In the genomic region with DNA sequence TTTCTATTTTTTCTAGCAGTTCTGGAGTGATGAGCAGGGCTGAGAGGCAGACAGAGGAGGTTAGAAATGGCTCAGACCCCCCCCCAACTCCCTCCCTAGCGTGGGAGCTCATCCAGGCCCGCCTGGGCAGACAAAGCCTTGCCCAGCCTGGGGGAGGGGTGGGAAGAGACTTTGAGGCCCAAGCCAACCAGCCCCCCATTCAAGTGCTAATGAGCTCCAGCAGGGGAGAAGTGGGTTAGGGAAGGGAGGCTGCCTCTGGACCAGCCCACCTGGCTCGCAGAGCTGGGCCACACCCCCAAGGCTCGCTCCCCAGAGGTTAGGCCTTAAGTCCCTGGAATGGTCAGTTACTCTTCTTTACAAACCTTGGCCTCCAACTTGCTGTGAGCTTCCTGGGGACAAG, we compare ENCODE assay signal across 8 mouse cellular contexts. TPM values are rescaled to one million over a fixed set of nuclear protein-coding genes. Genes with fewer than 3 reads are reported as not detected.
A peak's percentile ranks its signal among the peaks of the same experiment; 100 is the strongest.
DNase-seq lines count a peak whose midpoint lies in the region; ATAC-seq and TF ChIP-seq lines count a peak whose summit lies in the region.

No protein-coding gene starts in this region.

- no peak for TF ChIP-seq POLR2A in CH12.LX (IDR thresholded peaks at IDR 0.05; ENCODE audit: low read depth, low read length)

- no peak for TF ChIP-seq EP300 in CH12.LX (IDR thresholded peaks at IDR 0.05; ENCODE audit: low read length)

- dilution Hi-C loops in CH12.LX (cut with MboI; ENCODE audit: extremely low pct_ligation_motif_present, extremely low pct_unique_long_range_greater_than_20kb, low sequenced_read_pairs): no loop called here

- WGBS in heart, embryonic 11.5 days (ENCODE audit: insufficient replicate concordance): 25% methylated on average over 4 of the region's 4 CpGs
- 5% methylated on average over 4 of the region's 4 CpGs for WGBS in hindbrain, postnatal 0 days
- 0% methylated on average over 4 of the region's 4 CpGs for WGBS in midbrain, embryonic 13.5 days

- DNase-seq in heart, postnatal 36 days: no peak
- no peak for DNase-seq in CH12.LX (ENCODE audit: extremely low read depth)
- peak; percentile 82 for DNase-seq in embryo, embryonic 9.5 days (ENCODE audit: extremely low spot score)
- DNase-seq in hindbrain, postnatal 0 days (ENCODE audit: low spot score): peak; percentile 85
- DNase-seq in adrenal gland, adult 8-10 months: no peak
- DNase-seq in adrenal gland, postnatal 25 days: no peak

- H3K4me2 ChIP-seq in heart, embryonic 11.5 days: peak overlapping the region; percentile 42
- H3K4me2 ChIP-seq in CH12.LX (ENCODE audit: insufficient read depth, low read depth, poor library complexity, severe bottlenecking): no peak overlapping the region
- H3K4me2 ChIP-seq in hindbrain, postnatal 0 days (ENCODE audit: low read depth, low read length): peak overlapping the region; percentile 39; the same call in 1 of the 2 replicates
- peak overlapping the region; percentile 90 for H3K4me2 ChIP-seq in midbrain, embryonic 13.5 days (replicated peaks)

- peaks cover 72% of the 10 kb centered on the region for H3K4me1 ChIP-seq in heart, embryonic 11.5 days (ENCODE audit: control insufficient read depth, insufficient read depth, low read length)
- H3K4me1 ChIP-seq in CH12.LX (ENCODE audit: control insufficient read depth in 1 of 2, insufficient read depth in 2 of 2): peaks cover 26 to 69% of the 10 kb centered on the region in 2 experiments
- H3K4me1 ChIP-seq in hindbrain, postnatal 0 days (ENCODE audit: insufficient read depth, low read length): peaks cover 65% of the 10 kb centered on the region
- peaks cover 87% of the 10 kb centered on the region for H3K4me1 ChIP-seq in midbrain, embryonic 13.5 days (replicated peaks)

- in situ Hi-C loops in CH12.LX (cut with MboI; ENCODE audit: low pct_ligation_motif_present, low pct_unique_long_range_greater_than_20kb, low sequenced_read_pairs): no loop called here

- no peaks in the 10 kb centered on the region; the same call in 1 of the 2 replicates for H3K36me3 ChIP-seq in heart, embryonic 11.5 days (ENCODE audit: control insufficient read depth, insufficient read depth, low read length)
- H3K36me3 ChIP-seq in CH12.LX (replicated peaks in 1 of 2; ENCODE audit: control insufficient read depth in 1 of 2, insufficient read depth in 1 of 2, low read length in 1 of 2): peaks cover 17 to 52% of the 10 kb centered on the region in 2 experiments
- no peaks in the 10 kb centered on the region for H3K36me3 ChIP-seq in hindbrain, postnatal 0 days (ENCODE audit: insufficient read depth, low read length)
- H3K36me3 ChIP-seq in midbrain, embryonic 13.5 days: 0 out of 2 replicates have a peak, but pooled peaks cover under 1% of the 10 kb centered on the region

- H3K9me3 ChIP-seq in heart, embryonic 11.5 days (replicated peaks; ENCODE audit: control insufficient read depth, low read length): no peaks in the 10 kb centered on the region
- no peaks in the 10 kb centered on the region for H3K9me3 ChIP-seq in CH12.LX (replicated peaks; ENCODE audit: low read length)
- H3K9me3 ChIP-seq in hindbrain, postnatal 0 days (ENCODE audit: low read length): no peaks in the 10 kb centered on the region
- no peaks in the 10 kb centered on the region for H3K9me3 ChIP-seq in midbrain, embryonic 13.5 days

- H3K27ac ChIP-seq in heart, embryonic 11.5 days (ENCODE audit: low read depth, low read length): peak overlapping the region; percentile 82
- no peak overlapping the region; the same call in 1 of the 2 replicates for H3K27ac ChIP-seq in CH12.LX (ENCODE audit: insufficient read depth, low read depth)
- peak overlapping the region; percentile 93 for H3K27ac ChIP-seq in hindbrain, postnatal 0 days
- peak overlapping the region; percentile 98 for H3K27ac ChIP-seq in midbrain, embryonic 13.5 days

- no peak for ATAC-seq in heart, embryonic 11.5 days (replicated peaks; ENCODE audit: insufficient number of reproducible peaks, low FRiP score, low TSS enrichment)
- peak; percentile 50; the same call in 1 of the 2 replicates for ATAC-seq in hindbrain, postnatal 0 days
- ATAC-seq in midbrain, embryonic 13.5 days: peak; percentile 41

- peak overlapping the region; percentile 58 for H3K9ac ChIP-seq in heart, embryonic 11.5 days (ENCODE audit: low read depth, low read length)
- peak overlapping the region; percentile 39; the same call in 1 of the 2 replicates for H3K9ac ChIP-seq in CH12.LX (ENCODE audit: insufficient read depth, low read depth)
- peak overlapping the region; percentile 28; the same call in 1 of the 2 replicates for H3K9ac ChIP-seq in hindbrain, postnatal 0 days (replicated peaks; ENCODE audit: low read length)
- peak overlapping the region; percentile 71 for H3K9ac ChIP-seq in midbrain, embryonic 13.5 days (replicated peaks)

- no peak for TF ChIP-seq CTCF in CH12.LX (conservative IDR thresholded peaks at IDR 0.05 in 1 of 2, IDR thresholded peaks at IDR 0.05 in 1 of 2; ENCODE audit: low read depth in 2 of 2, low read length in 2 of 2)
- TF ChIP-seq CTCF in hindbrain, postnatal 0 days (IDR thresholded peaks at IDR 0.05; ENCODE audit: low read depth): no peak

- intact Hi-C loops in heart, postnatal 36 days (cut with DNase I): loop anchor here (5.0 kb wide), 1 partner anchor 63 kb away; a partner anchor contains a TSS

- TF ChIP-seq RAD21 in CH12.LX (IDR thresholded peaks at IDR 0.05; ENCODE audit: low read depth, low read length): no peak

- peaks cover 81% of the 10 kb centered on the region for H3K79me2 ChIP-seq in CH12.LX (replicated peaks; ENCODE audit: control insufficient read depth, extremely low read depth, insufficient read depth, poor library complexity, severe bottlenecking)

- no peaks in the 10 kb centered on the region for H3K27me3 ChIP-seq in heart, embryonic 11.5 days (ENCODE audit: control insufficient read depth, insufficient read depth, low read length)
- H3K27me3 ChIP-seq in CH12.LX (replicated peaks): no peaks in the 10 kb centered on the region
- no peaks in the 10 kb centered on the region for H3K27me3 ChIP-seq in hindbrain, postnatal 0 days (ENCODE audit: insufficient read depth, low read length)
- H3K27me3 ChIP-seq in midbrain, embryonic 13.5 days: no peaks in the 10 kb centered on the region

- 0 out of 2 replicates have a peak overlapping the region, but pooled peaks have one; percentile 3 for H3K4me3 ChIP-seq in heart, embryonic 11.5 days (ENCODE audit: low read depth, low read length)
- H3K4me3 ChIP-seq in CH12.LX (replicated peaks in 1 of 3; ENCODE audit: low read depth in 2 of 3, low read length in 2 of 3, poor library complexity in 1 of 3): no peak overlapping the region
- H3K4me3 ChIP-seq in hindbrain, postnatal 0 days (ENCODE audit: low read length): no peak overlapping the region
- H3K4me3 ChIP-seq in midbrain, embryonic 13.5 days (replicated peaks): peak overlapping the region; percentile 25

RNA-seq across cellular contexts. Expression of a gene that starts 4.6 kb away (rescaled TPM):
- polyA plus RNA-seq in heart, embryonic 11.5 days (2014; fragmentation: Nextera tagmentation; extraction: Ambion mirVana): 308 and 316 TPM in 2 replicates
- 100 to 1,000 TPM; 248 to 259 TPM for total RNA-seq in heart, postnatal 36 days (2021)
- total RNA-seq in CH12.LX (2012; rRNA removed): 154 and 160 TPM in 2 replicates
- 86.2 and 98.2 TPM in 2 replicates for total RNA-seq in CH12.LX (2014; rRNA removed)
- 262 and 286 TPM in 2 replicates for polyA plus RNA-seq in CH12.LX (2012; ENCODE audit: insufficient read length, low read depth)
- 334 and 369 TPM in 2 replicates for total RNA-seq in hindbrain, postnatal 0 days (2014; rRNA removed)
- polyA plus RNA-seq in hindbrain, postnatal 0 days (2015; fragmentation: Nextera tagmentation; extraction: Ambion mirVana): 275 and 287 TPM in 2 replicates
- 399 and 416 TPM in 2 replicates for polyA plus RNA-seq in midbrain, embryonic 13.5 days (2015; fragmentation: Nextera tagmentation; extraction: Ambion mirVana)
- total RNA-seq in adrenal gland, adult 8-10 months (2022): 100 to 1,000 TPM; 229 to 382 (median 295) TPM
- 202 and 238 TPM in 2 replicates for total RNA-seq in adrenal gland, postnatal 25 days (2021)

RNA-seq across cellular contexts. Expression of a gene that starts 21.5 kb away (rescaled TPM):
- polyA plus RNA-seq in heart, embryonic 11.5 days (2014; fragmentation: Nextera tagmentation; extraction: Ambion mirVana): 5.1 and 5.3 TPM in 2 replicates
- total RNA-seq in heart, postnatal 36 days (2021): 10 to 100 TPM; 18.5 to 22.0 TPM
- total RNA-seq in CH12.LX (2012; rRNA removed): 7.4 and 11.6 TPM in 2 replicates
- total RNA-seq in CH12.LX (2014; rRNA removed): 8.0 and 8.2 TPM in 2 replicates
- 4.3 and 4.7 TPM in 2 replicates for polyA plus RNA-seq in CH12.LX (2012; ENCODE audit: insufficient read length, low read depth)
- total RNA-seq in hindbrain, postnatal 0 days (2014; rRNA removed): 11.2 and 14.6 TPM in 2 replicates
- 8.3 and 9.0 TPM in 2 replicates for polyA plus RNA-seq in hindbrain, postnatal 0 days (2015; fragmentation: Nextera tagmentation; extraction: Ambion mirVana)
- 2.3 and 2.7 TPM in 2 replicates for polyA plus RNA-seq in midbrain, embryonic 13.5 days (2015; fragmentation: Nextera tagmentation; extraction: Ambion mirVana)
- total RNA-seq in adrenal gland, adult 8-10 months (2022): 1 to 10 TPM; 5.0 to 7.7 (median 6.2) TPM
- 5.1 and 8.4 TPM in 2 replicates for total RNA-seq in adrenal gland, postnatal 25 days (2021)

RNA-seq across cellular contexts. Expression of a gene that starts 38.8 kb away (rescaled TPM):
- polyA plus RNA-seq in heart, embryonic 11.5 days (2014; fragmentation: Nextera tagmentation; extraction: Ambion mirVana): 2.8 and 3.3 TPM in 2 replicates
- 10 to 100 TPM; 66.0 to 80.3 TPM for total RNA-seq in heart, postnatal 36 days (2021)
- total RNA-seq in CH12.LX (2012; rRNA removed) (0.04 TPM in 1 of 2 replicates, not detected in the other), CH12.LX (2014; rRNA removed) (not detected in 2 replicates)
- not detected in 2 replicates for polyA plus RNA-seq in CH12.LX (2012; ENCODE audit: insufficient read length, low read depth)
- 102 and 134 TPM in 2 replicates for total RNA-seq in hindbrain, postnatal 0 days (2014; rRNA removed)
- polyA plus RNA-seq in hindbrain, postnatal 0 days (2015; fragmentation: Nextera tagmentation; extraction: Ambion mirVana): 52.1 and 54.5 TPM in 2 replicates
- 18.7 and 22.0 TPM in 2 replicates for polyA plus RNA-seq in midbrain, embryonic 13.5 days (2015; fragmentation: Nextera tagmentation; extraction: Ambion mirVana)
- total RNA-seq in adrenal gland, adult 8-10 months (2022): 1 to 10 TPM in 1 of 4 experiments, under 1 TPM in 3; 0.31 to 2.2 (median 0.74) TPM
- total RNA-seq in adrenal gland, postnatal 25 days (2021): 0.39 and 8.5 TPM in 2 replicates

RNA-seq across cellular contexts. Expression of a gene that starts 43.1 kb away (rescaled TPM):
- polyA plus RNA-seq in heart, embryonic 11.5 days (2014; fragmentation: Nextera tagmentation; extraction: Ambion mirVana): 57.5 and 59.1 TPM in 2 replicates
- total RNA-seq in heart, postnatal 36 days (2021): 10 to 100 TPM; 48.4 to 51.2 TPM
- total RNA-seq in CH12.LX (2012; rRNA removed): 91.3 and 101 TPM in 2 replicates
- total RNA-seq in CH12.LX (2014; rRNA removed): 57.7 and 62.8 TPM in 2 replicates
- polyA plus RNA-seq in CH12.LX (2012; ENCODE audit: insufficient read length, low read depth): 127 and 143 TPM in 2 replicates
- total RNA-seq in hindbrain, postnatal 0 days (2014; rRNA removed): 7.6 and 10.9 TPM in 2 replicates
- polyA plus RNA-seq in hindbrain, postnatal 0 days (2015; fragmentation: Nextera tagmentation; extraction: Ambion mirVana): 9.0 and 9.3 TPM in 2 replicates
- polyA plus RNA-seq in midbrain, embryonic 13.5 days (2015; fragmentation: Nextera tagmentation; extraction: Ambion mirVana): 13.5 and 14.7 TPM in 2 replicates
- 10 to 100 TPM; 36.7 to 49.1 (median 39.8) TPM for total RNA-seq in adrenal gland, adult 8-10 months (2022)
- 47.0 and 54.5 TPM in 2 replicates for total RNA-seq in adrenal gland, postnatal 25 days (2021)

RNA-seq across cellular contexts. Expression of a gene that starts 48.9 kb away (rescaled TPM):
- polyA plus RNA-seq in heart, embryonic 11.5 days (2014; fragmentation: Nextera tagmentation; extraction: Ambion mirVana): 0.42 and 1.2 TPM in 2 replicates
- total RNA-seq in heart, postnatal 36 days (2021): not detected
- total RNA-seq in CH12.LX (2012; rRNA removed) (not detected in 2 replicates), CH12.LX (2014; rRNA removed) (not detected in 2 replicates)
- 2.0 and 3.0 TPM in 2 replicates for polyA plus RNA-seq in CH12.LX (2012; ENCODE audit: insufficient read length, low read depth)
- total RNA-seq in hindbrain, postnatal 0 days (2014; rRNA removed): 0.52 TPM in 1 of 2 replicates, not detected in the other
- polyA plus RNA-seq in hindbrain, postnatal 0 days (2015; fragmentation: Nextera tagmentation; extraction: Ambion mirVana): 2.4 and 2.7 TPM in 2 replicates
- 2.4 and 2.7 TPM in 2 replicates for polyA plus RNA-seq in midbrain, embryonic 13.5 days (2015; fragmentation: Nextera tagmentation; extraction: Ambion mirVana)
- total RNA-seq in adrenal gland, adult 8-10 months (2022): under 1 TPM in 1 of 4 experiments, not detected in 3; 0.74 TPM
- not detected in 2 replicates for total RNA-seq in adrenal gland, postnatal 25 days (2021)

Comparison
In these comparisons a context has a peak if more than half of its experiments do, and no peak if none do; other contexts are left out.
1. H3K4me3 ChIP-seq: peak in heart, embryonic 11.5 days (single experiment) and midbrain, embryonic 13.5 days (single experiment); none in CH12.LX (0 of 3) and hindbrain, postnatal 0 days (single experiment).
2. DNase-seq: peak in embryo, embryonic 9.5 days (single experiment) and hindbrain, postnatal 0 days (single experiment); none in heart, postnatal 36 days (0 of 2), CH12.LX (single experiment), adrenal gland, adult 8-10 months (single experiment) and adrenal gland, postnatal 25 days (single experiment).
3. Peak in every context shown above with its lines, with median percentiles within 50 percentile points of each other: H3K9ac ChIP-seq.